Mouse (Mus musculus): ENCODE data around the gene Hspa12b. TPM values are rescaled to one million over a fixed set of nuclear protein-coding genes. Genes with fewer than 3 reads are reported as not detected.

Gene Hspa12b
- polyA plus RNA-seq, 1 experiment = 8.6 TPM

DNA sequence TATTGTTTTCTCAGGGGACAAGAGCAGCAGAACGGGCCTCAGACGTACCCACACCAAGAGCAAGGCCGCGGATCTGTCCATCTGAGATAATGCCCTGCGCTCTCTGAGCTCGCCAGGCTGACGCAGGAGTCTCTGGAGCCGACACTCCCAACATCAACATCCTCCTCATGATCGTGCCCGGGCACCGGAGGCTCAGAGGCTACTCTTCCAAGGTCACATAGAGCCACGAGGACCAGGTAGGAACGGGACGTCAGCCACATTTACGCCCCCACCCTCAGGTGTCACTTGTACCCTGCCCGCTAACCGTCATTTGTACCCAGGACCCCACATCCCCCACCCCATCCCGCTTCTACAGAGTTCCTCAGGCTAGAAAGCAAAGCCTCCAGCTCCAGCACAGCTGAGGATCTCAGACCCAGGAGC is 32.4 kb downstream of the Hspa12b start:
- Histone ChIP-seq H3K4me3 (ENCODE audit: insufficient read depth, low read length) (peak overlapping the region; percentile 76), H3K4me1 (ENCODE audit: control insufficient read depth, insufficient read depth, low read length) (peaks cover 3% of the 10 kb centered on the region; the same call in 1 of the 2 replicates), H3K27ac (ENCODE audit: insufficient read depth, low read length) (no peak overlapping the region)
- TF ChIP-seq POLR2A (IDR thresholded peaks at IDR 0.05; ENCODE audit: low read depth, low read length) = no peak
- no peak for TF ChIP-seq CTCF (IDR thresholded peaks at IDR 0.05; ENCODE audit: borderline replicate concordance, insufficient read depth, low read length)

DNA sequence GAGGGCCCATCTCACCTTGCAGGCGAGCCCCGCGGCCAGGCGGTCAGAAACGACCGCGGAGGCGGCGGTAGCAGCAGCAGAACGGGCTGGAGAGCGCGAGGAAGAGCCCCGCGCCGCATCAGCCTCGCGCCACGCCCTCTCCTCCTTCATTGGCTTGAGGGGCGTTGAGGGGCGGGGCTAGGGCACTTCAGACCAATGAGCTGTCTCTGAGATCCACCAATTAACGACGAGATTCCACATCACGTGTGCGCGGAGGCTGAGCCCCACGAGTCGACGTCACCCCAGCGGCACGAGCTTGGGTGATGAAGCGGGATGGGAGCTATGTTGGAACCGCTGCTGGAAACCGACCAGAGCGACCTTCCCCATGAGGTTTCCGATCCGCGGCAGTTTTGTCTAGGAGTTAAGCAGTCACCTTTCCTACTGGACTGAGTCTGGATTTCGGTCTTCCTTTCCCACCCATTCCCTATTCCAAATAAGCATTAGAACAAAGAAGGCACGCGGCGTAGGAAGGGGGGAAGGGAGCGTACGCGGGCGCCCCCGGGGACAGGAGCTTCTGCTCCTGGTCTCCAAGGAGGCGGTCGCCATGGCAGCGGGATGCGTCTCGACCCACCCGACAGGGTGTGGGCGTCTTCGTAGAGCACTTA is 33.0 kb downstream of the Hspa12b start, which contains the start of gene 1700037H04Rik:
1700037H04Rik (minus strand) TSS at position 144 of the 644 bp plus-strand sequence.
- TF ChIP-seq CTCF (IDR thresholded peaks at IDR 0.05; ENCODE audit: borderline replicate concordance, insufficient read depth, low read length) (no peak), POLR2A (IDR thresholded peaks at IDR 0.05; ENCODE audit: low read depth, low read length) (peak; percentile 93)

DNA sequence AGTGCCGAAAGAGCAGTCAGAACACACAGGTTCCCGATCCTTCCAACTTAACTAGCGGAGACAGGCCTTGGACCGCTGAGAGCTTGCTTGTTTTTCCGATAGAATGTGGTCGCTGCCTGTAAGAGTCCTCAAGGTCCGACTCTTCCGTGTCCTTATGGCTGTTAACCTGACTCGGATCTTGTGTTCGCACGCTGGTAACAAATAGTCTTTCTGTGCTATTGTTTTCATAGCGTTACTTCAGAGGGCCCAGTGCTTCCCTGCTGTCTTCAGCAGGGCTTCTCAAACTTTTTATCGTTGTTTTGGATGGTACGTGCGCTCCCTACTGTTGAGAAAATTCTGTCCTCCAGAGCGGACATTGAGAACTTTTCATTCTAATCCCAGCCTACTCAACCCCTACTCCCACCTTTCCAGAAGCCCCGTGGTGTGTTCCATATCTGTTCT is 33.6 kb downstream of the Hspa12b start:
- H3K4me1 ChIP-seq (ENCODE audit: control insufficient read depth, insufficient read depth, low read length) = peaks cover 3% of the 10 kb centered on the region; the same call in 1 of the 2 replicates
- peak overlapping the region; percentile 70 for H3K27ac ChIP-seq (ENCODE audit: insufficient read depth, low read length)
- TF ChIP-seq POLR2A (IDR thresholded peaks at IDR 0.05; ENCODE audit: low read depth, low read length) (peak; percentile 24; the same call in 1 of the 2 replicates), CTCF (IDR thresholded peaks at IDR 0.05; ENCODE audit: borderline replicate concordance, insufficient read depth, low read length) (no peak)

More for the DNA sequence above, 33.0 kb downstream of the Hspa12b start, which contains the start of gene 1700037H04Rik:
- peaks cover 3% of the 10 kb centered on the region; the same call in 1 of the 2 replicates for H3K4me1 ChIP-seq (ENCODE audit: control insufficient read depth, insufficient read depth, low read length)
- peak within 1 kb of the TSS; percentile 70 for H3K27ac ChIP-seq (ENCODE audit: insufficient read depth, low read length)
- peak within 1 kb of the TSS; percentile 76 for H3K4me3 ChIP-seq (ENCODE audit: insufficient read depth, low read length)

DNA sequence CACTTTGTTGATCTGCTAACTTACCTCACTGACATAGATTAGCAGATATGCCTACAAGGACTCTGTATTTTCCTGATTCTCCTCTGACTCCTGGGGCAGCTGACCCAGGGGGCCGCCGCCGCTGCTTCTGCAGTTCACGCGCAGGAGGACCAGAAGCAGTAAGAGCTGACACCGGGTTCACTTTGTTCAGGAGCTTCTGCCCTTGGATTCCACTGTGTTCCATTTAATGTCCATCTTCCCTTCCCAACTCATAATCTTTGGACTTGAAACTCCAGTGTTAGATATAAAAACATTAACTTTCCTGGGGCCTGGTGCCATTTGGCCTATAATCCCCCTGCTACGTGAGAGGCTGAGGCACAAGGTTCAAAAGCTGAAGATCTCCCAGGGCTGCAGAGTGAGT is 36.8 kb downstream of the Hspa12b start:
- H3K4me1 ChIP-seq (ENCODE audit: control insufficient read depth, insufficient read depth, low read length) = no peaks in the 10 kb centered on the region
- H3K4me3 ChIP-seq (ENCODE audit: insufficient read depth, low read length) = no peak overlapping the region
- H3K27ac ChIP-seq (ENCODE audit: insufficient read depth, low read length) = no peak overlapping the region
- TF ChIP-seq POLR2A (IDR thresholded peaks at IDR 0.05; ENCODE audit: low read depth, low read length) (no peak), CTCF (IDR thresholded peaks at IDR 0.05; ENCODE audit: borderline replicate concordance, insufficient read depth, low read length) (no peak)

More for the DNA sequence above, 33.6 kb downstream of the Hspa12b start:
- peak overlapping the region; percentile 56 for H3K4me3 ChIP-seq (ENCODE audit: insufficient read depth, low read length)

DNA sequence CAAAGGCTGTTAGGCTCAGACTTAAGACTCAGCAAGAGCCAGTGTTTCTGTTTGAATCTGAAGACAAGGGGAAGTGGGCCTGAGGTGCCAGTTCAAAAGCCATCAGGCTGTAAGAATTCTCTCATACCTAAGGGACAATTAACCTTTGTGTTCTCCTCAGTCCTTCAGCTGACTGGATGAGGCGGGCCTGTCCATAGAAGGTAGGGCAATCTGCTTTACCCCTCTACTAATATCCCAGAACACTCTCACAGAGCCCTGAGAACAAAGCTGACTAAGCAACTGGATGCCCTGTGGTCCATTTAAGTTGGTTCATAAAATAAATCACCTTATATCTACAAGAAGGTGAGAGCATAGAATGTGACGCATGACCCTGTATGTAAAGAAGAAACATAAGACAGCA is 39.1 kb downstream of the Hspa12b start:
- H3K4me3 ChIP-seq (ENCODE audit: insufficient read depth, low read length) = no peak overlapping the region
- TF ChIP-seq POLR2A (IDR thresholded peaks at IDR 0.05; ENCODE audit: low read depth, low read length) (no peak), CTCF (IDR thresholded peaks at IDR 0.05; ENCODE audit: borderline replicate concordance, insufficient read depth, low read length) (no peak)
- no peak overlapping the region for H3K27ac ChIP-seq (ENCODE audit: insufficient read depth, low read length)
- no peaks in the 10 kb centered on the region for H3K4me1 ChIP-seq (ENCODE audit: control insufficient read depth, insufficient read depth, low read length)

DNA sequence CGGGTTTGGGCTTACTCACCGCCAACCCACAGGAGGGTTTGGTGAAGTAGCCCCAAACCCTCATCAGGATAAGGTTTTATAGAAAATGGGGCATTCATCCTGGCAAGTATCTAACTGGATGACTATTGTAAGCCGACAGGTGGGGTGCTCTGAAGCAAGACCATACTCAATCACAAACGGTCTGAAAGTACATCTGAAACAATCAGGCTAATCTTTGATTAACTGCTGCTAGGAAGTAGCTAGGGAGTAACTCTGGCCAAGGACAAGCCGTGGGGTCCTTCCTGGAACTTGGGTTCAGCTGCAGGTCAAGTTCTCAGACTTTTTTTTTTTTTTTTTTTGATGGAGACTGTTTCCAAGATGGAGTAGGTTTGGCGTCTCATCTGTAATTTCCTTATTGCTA is 40.9 kb downstream of the Hspa12b start:
- Histone ChIP-seq H3K4me1 (ENCODE audit: control insufficient read depth, insufficient read depth, low read length) (no peaks in the 10 kb centered on the region), H3K27ac (ENCODE audit: insufficient read depth, low read length) (no peak overlapping the region), H3K4me3 (ENCODE audit: insufficient read depth, low read length) (no peak overlapping the region)
- TF ChIP-seq POLR2A (IDR thresholded peaks at IDR 0.05; ENCODE audit: low read depth, low read length) = no peak
- TF ChIP-seq CTCF (IDR thresholded peaks at IDR 0.05; ENCODE audit: borderline replicate concordance, insufficient read depth, low read length) = no peak

DNA sequence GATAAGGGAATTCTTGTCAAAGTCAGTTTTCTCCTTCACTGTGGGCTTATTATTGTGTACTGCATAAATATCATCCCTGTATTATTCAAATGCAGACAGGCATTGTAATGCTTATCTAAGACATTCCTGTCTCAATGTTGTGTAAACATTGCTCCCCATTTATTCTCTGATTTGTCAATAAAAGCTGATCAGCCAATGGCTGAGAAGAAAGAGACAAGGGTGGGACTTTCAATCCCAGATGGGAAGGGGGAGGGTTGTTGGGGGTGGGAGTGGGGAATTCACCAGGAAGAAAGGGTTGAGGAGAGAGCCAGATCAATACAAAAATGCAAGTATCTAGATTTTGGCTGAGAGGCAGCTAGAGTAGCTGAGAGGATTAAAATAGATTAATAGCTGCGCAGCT is 41.8 kb downstream of the Hspa12b start:
- H3K27ac ChIP-seq (ENCODE audit: insufficient read depth, low read length) = no peak overlapping the region
- no peaks in the 10 kb centered on the region for H3K4me1 ChIP-seq (ENCODE audit: control insufficient read depth, insufficient read depth, low read length)
- no peak for TF ChIP-seq CTCF (IDR thresholded peaks at IDR 0.05; ENCODE audit: borderline replicate concordance, insufficient read depth, low read length)
- H3K4me3 ChIP-seq (ENCODE audit: insufficient read depth, low read length) = no peak overlapping the region

DNA sequence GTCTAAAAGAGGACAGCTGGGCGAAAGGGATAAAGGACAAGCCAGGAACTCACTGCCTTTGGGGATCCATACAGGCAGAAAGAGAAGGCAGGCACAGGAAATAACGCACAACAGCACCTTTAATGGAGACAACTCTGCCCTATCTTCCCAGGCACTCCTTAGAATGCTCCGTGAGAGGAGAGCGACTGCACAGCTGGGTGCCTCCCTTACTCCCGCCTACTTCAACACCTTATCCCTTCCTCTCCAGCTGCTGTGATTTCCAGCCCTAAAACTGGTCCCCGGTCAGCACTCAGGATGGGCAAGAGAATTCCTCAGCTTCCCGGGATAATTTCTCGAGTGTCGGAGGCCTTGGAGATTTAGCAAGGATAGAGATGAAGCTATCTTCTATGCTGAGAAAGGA is 43.9 kb downstream of the Hspa12b start:
- H3K4me1 ChIP-seq (ENCODE audit: control insufficient read depth, insufficient read depth, low read length) = no peaks in the 10 kb centered on the region
- TF ChIP-seq POLR2A (IDR thresholded peaks at IDR 0.05; ENCODE audit: low read depth, low read length) = no peak
- no peak for TF ChIP-seq CTCF (IDR thresholded peaks at IDR 0.05; ENCODE audit: borderline replicate concordance, insufficient read depth, low read length)
- no peak overlapping the region for H3K4me3 ChIP-seq (ENCODE audit: insufficient read depth, low read length)
- H3K27ac ChIP-seq (ENCODE audit: insufficient read depth, low read length) = no peak overlapping the region

DNA sequence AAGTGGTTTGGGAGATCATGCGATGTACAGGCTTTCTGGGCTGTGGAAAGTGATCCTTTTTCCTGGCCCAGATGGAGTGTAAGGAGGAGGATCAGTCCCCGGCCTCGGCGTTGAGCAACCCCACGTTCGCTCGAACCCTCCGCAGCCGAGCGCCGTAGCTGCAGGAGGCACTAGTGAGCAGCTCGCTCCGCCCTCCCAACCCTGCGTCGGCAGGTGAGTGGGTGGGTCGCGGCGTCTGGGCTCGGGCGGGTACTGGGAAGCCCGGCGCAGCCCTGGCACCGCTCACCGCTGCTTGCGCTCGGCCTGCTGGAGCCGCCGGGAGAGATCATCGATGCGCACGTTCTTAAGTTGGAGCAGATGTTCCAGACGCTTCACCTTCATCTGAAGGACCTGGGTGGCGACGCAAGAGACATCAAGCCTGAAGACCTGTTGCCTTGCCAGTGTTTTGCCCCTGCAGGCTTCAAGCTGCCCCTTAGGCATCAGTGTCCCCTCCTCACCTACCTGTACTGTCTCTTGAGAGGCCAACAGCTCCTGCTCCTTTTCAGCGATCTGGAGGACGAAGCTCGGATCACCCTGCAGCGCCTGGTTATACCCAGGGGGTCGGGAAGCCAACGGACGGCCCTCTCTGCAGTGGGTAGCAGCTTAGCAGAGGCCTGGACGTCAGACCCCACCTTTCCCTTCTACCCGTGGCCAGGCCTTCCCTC is 44.5 kb downstream of the Hspa12b start:
- H3K4me1 ChIP-seq (ENCODE audit: control insufficient read depth, insufficient read depth, low read length) = no peaks in the 10 kb centered on the region
- no peak overlapping the region for H3K27ac ChIP-seq (ENCODE audit: insufficient read depth, low read length)
- TF ChIP-seq CTCF (IDR thresholded peaks at IDR 0.05; ENCODE audit: borderline replicate concordance, insufficient read depth, low read length) (no peak), POLR2A (IDR thresholded peaks at IDR 0.05; ENCODE audit: low read depth, low read length) (no peak)
- H3K4me3 ChIP-seq (ENCODE audit: insufficient read depth, low read length) = no peak overlapping the region

DNA sequence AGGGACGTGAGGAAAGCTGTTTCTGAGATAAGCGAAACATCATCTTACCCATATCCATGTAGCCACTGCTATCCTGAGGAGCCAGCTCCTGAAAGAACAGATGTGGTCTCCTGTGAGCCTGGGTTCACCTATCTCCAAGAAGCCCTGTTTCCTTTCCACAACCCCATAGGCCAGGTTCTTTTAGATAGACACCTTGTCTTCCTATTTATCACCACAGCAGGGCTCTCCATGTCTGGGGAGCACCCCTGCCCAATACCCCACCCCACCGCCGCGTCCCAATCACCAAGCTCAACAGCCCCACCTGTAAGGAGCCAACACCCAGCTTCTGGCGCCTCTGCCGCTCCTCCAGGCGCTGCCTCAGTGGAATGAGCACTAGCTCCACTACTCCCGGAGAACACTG is 45.2 kb downstream of the Hspa12b start:
- TF ChIP-seq POLR2A (IDR thresholded peaks at IDR 0.05; ENCODE audit: low read depth, low read length) (no peak), CTCF (IDR thresholded peaks at IDR 0.05; ENCODE audit: borderline replicate concordance, insufficient read depth, low read length) (no peak)
- H3K4me3 ChIP-seq (ENCODE audit: insufficient read depth, low read length) = no peak overlapping the region
- H3K27ac ChIP-seq (ENCODE audit: insufficient read depth, low read length) = no peak overlapping the region
- H3K4me1 ChIP-seq (ENCODE audit: control insufficient read depth, insufficient read depth, low read length) = peaks cover 2% of the 10 kb centered on the region
